Mouse (Mus musculus) heart, adult 2 months (tissue): ENCODE results near the gene Kifc3.

ENCODE experiments used
- CTCF ChIP-seq: fragments of 200-600 bp; IDR thresholded peaks from 2 replicates; pipeline ENCODE4 v1.8.1; 2022; ENCODE audit warnings: antibody characterized with exemption, mild to moderate bottlenecking, moderate library complexity
- EP300 ChIP-seq: fragments of 200-500 bp; IDR thresholded peaks from 2 replicates; pipeline ENCODE4 v1.6.1; 2011; ENCODE audit warnings: low read depth, low read length, control low read depth; ENCODE audit not compliant: insufficient read depth

DNA sequence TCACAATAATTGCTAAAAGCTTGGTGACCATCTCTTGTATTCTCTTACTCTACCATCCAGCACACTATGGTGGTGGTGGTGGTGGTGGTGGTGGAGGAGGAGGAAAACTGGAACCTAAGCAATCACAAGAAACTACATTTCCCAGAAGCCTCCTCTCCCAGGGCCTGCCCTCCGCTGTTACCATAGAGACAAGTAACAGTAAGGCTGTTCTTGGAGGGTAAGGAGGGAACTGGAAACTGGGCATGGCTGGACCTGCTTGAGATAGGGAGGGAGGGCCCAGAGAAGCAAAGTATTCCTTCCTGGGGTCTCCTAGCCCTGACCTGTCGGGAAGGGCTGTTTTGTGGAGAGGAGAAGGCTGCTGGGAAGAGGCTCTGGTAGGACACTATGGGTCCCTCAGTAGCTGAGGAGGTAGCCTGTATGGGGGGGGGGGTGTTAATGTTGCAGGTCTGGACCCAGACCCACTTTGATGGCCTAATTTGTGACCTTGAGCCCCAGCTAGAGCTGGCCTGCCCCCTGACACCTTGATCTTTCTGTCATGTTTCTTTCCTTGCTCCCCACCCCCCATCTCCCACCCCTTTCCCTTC, 147.6 kb downstream of the Kifc3 start, which contains the start of gene Drc7:
- TF ChIP-seq CTCF (no peak), EP300 (no peak)
